ENCODE assay signal across 21 mouse cellular contexts in genomic region chr14:39508956-39509355, GRCm38 (mm10). TPM values are rescaled to one million over a fixed set of nuclear protein-coding genes. Genes with fewer than 3 reads are reported as not detected.
DNase-seq lines count a peak whose midpoint lies in the region; TF ChIP-seq lines count a peak whose summit lies in the region.
"Had no signal": no experiment of that assay in that cellular context is flagged by ENCODE, and none has a peak within 500 bp of the region (broad histone marks: within the 10 kb centered on the region; RNA-seq: fewer than 3 reads in every experiment).

No protein-coding gene starts in this region.

- DNase-seq in cerebellum, adult 11-12 months, result peak; percentile 8
- no peak for DNase-seq in cerebellum, postnatal 4 days (ENCODE audit: low spot score in 2 of 2)
- no peak for DNase-seq in layer of hippocampus, adult 2 months (ENCODE audit: low spot score in 2 of 2)
- no peak for DNase-seq in layer of hippocampus, postnatal 10 days (ENCODE audit: low spot score in 2 of 2)
- peak; percentile 3 for DNase-seq in 3T3-L1 (ENCODE audit: low read depth, low spot score)
- DNase-seq in cerebellum, adult 9-10 months, result peak; percentile 48
- DNase-seq in heart, adult 18-20 months, result no peak
- DNase-seq in heart, adult 9 months (ENCODE audit: low spot score in 2 of 2), result no peak
- DNase-seq: gastrocnemius, postnatal 10 days; heart, postnatal 14 days; lung, postnatal 36 days; thymus, postnatal 25 days had no signal

- H3K4me3 ChIP-seq in layer of hippocampus, adult 2 months, result no peak overlapping the region
- H3K4me3 ChIP-seq: embryonic facial prominence, embryonic 15.5 days; forebrain, embryonic 12.5 days; heart, embryonic 10.5 days; limb, embryonic 10.5 days; liver, embryonic 15.5 days; midbrain, embryonic 12.5 days; myocyte had no signal

- H3K27ac ChIP-seq in layer of hippocampus, adult 2 months, result no peak overlapping the region
- H3K27ac ChIP-seq: embryonic facial prominence, embryonic 15.5 days; forebrain, embryonic 12.5 days; heart, embryonic 10.5 days; limb, embryonic 10.5 days; liver, embryonic 15.5 days; midbrain, embryonic 12.5 days had no signal

- peak; percentile 72 for TF ChIP-seq CTCF in layer of hippocampus, adult 2 months (conservative IDR thresholded peaks at IDR 0.05)

RNA-seq across cellular contexts. Expression of gene Nrg3, which starts 36.1 kb away (rescaled TPM):
- total RNA-seq in layer of hippocampus, adult 2 months (2021), result 10 to 100 TPM; 66.9 to 70.0 TPM
- total RNA-seq in layer of hippocampus, postnatal 10 days (2021), result 10 to 100 TPM; 73.0 to 77.2 TPM
- not detected for total RNA-seq in heart, adult 18-20 months (2021)
- total RNA-seq: common myeloid progenitor, adult 5-6 weeks; heart, postnatal 14 days; neutrophil, adult 5-6 weeks had no signal

Comparison
In these comparisons a context has a peak if more than half of its experiments do, and no peak if none do; other contexts are left out.
1. DNase-seq: peak in cerebellum, adult 11-12 months (single experiment), 3T3-L1 (single experiment) and cerebellum, adult 9-10 months (single experiment); none in cerebellum, postnatal 4 days (0 of 2), layer of hippocampus, adult 2 months (0 of 2), layer of hippocampus, postnatal 10 days (0 of 2), heart, adult 18-20 months (0 of 2) and heart, adult 9 months (0 of 2).
2. RNA of gene Nrg3, which starts 36.1 kb away (total RNA-seq): 73.0 to 77.2 TPM in layer of hippocampus, postnatal 10 days and 66.9 to 70.0 TPM in layer of hippocampus, adult 2 months; not detected in heart, adult 18-20 months; every median in the first group is over 10 times any median in the second.